In genomic region chr1:85112266-85112665, GRCm38 (mm10) we compare ENCODE assay signal across 22 mouse cellular contexts. TPM values are rescaled to one million over a fixed set of nuclear protein-coding genes. Genes with fewer than 3 reads are reported as not detected.
DNase-seq lines count a peak whose midpoint lies in the region; ATAC-seq and TF ChIP-seq lines count a peak whose summit lies in the region.
"Not testable (repeated sequence)": the region's sequence is repeated elsewhere in the genome, so short reads cannot be mapped to it uniquely, and the experiment has no call there.
"Had no signal": no experiment of that assay in that cellular context is flagged by ENCODE, and none has a peak within 500 bp of the region (broad histone marks: within the 10 kb centered on the region; RNA-seq: fewer than 3 reads in every experiment).

No protein-coding gene starts in this region.

- H3K9ac ChIP-seq in CH12.LX (ENCODE audit: insufficient read depth, low read depth): peak overlapping the region; percentile 78
- not testable (repeated sequence) for H3K9ac ChIP-seq in heart, embryonic 11.5 days (ENCODE audit: low read depth, low read length); hindbrain, embryonic 12.5 days; lung, postnatal 0 days (replicated peaks; ENCODE audit: low read depth); midbrain, postnatal 0 days (replicated peaks; ENCODE audit: low read length, poor library complexity, severe bottlenecking)

- not testable (repeated sequence) for H3K36me3 ChIP-seq in CH12.LX (replicated peaks in 1 of 2; ENCODE audit: control insufficient read depth in 1 of 2, insufficient read depth in 1 of 2, low read length in 1 of 2); heart, embryonic 11.5 days (ENCODE audit: control insufficient read depth, insufficient read depth, low read length); hindbrain, embryonic 12.5 days; lung, postnatal 0 days (ENCODE audit: insufficient read depth, low read length); midbrain, postnatal 0 days (ENCODE audit: insufficient read depth, low read length)

- H3K4me2 ChIP-seq in CH12.LX (ENCODE audit: insufficient read depth, low read depth, poor library complexity, severe bottlenecking): peak overlapping the region; percentile 98
- H3K4me2 ChIP-seq in heart, embryonic 11.5 days; hindbrain, embryonic 12.5 days (replicated peaks); lung, postnatal 0 days (replicated peaks; ENCODE audit: low read depth, low read length); midbrain, postnatal 0 days (ENCODE audit: low read depth, low read length, poor library complexity, severe bottlenecking): not testable (repeated sequence)

- H3K4me1 ChIP-seq in CH12.LX (ENCODE audit: control insufficient read depth in 1 of 2, insufficient read depth in 2 of 2); heart, embryonic 11.5 days (ENCODE audit: control insufficient read depth, insufficient read depth, low read length); hindbrain, embryonic 12.5 days; lung, postnatal 0 days (ENCODE audit: insufficient read depth, low read depth, low read length); midbrain, postnatal 0 days (ENCODE audit: insufficient read depth, low read length): not testable (repeated sequence)

- not testable (repeated sequence) for TF ChIP-seq CTCF in CH12.LX (conservative IDR thresholded peaks at IDR 0.05 in 1 of 2, IDR thresholded peaks at IDR 0.05 in 1 of 2; ENCODE audit: low read depth in 2 of 2, low read length in 2 of 2); lung, postnatal 0 days (IDR thresholded peaks at IDR 0.05); midbrain, postnatal 0 days (IDR thresholded peaks at IDR 0.05)

- TF ChIP-seq RAD21 in CH12.LX (IDR thresholded peaks at IDR 0.05; ENCODE audit: low read depth, low read length): not testable (repeated sequence)

- H3K9me3 ChIP-seq in CH12.LX (replicated peaks; ENCODE audit: low read length); heart, embryonic 11.5 days (replicated peaks; ENCODE audit: control insufficient read depth, low read length); hindbrain, embryonic 12.5 days (replicated peaks); lung, postnatal 0 days (ENCODE audit: low read length); midbrain, postnatal 0 days (ENCODE audit: low read length): not testable (repeated sequence)

- TF ChIP-seq POLR2A in CH12.LX (IDR thresholded peaks at IDR 0.05; ENCODE audit: low read depth, low read length): not testable (repeated sequence)

- WGBS in heart, embryonic 11.5 days (ENCODE audit: insufficient replicate concordance): 83% methylated on average over 7 of the region's 7 CpGs
- 88% methylated on average over 7 of the region's 7 CpGs for WGBS in hindbrain, embryonic 12.5 days
- 84% methylated on average over 7 of the region's 7 CpGs for WGBS in lung, postnatal 0 days
- WGBS in midbrain, postnatal 0 days: 88% methylated on average over 7 of the region's 7 CpGs

- not testable (repeated sequence) for H3K27ac ChIP-seq in CH12.LX (ENCODE audit: insufficient read depth, low read depth); heart, embryonic 11.5 days (ENCODE audit: low read depth, low read length); hindbrain, embryonic 12.5 days; lung, postnatal 0 days (ENCODE audit: low read length); midbrain, postnatal 0 days (ENCODE audit: low read depth, low read length)

- TF ChIP-seq EP300 in CH12.LX (IDR thresholded peaks at IDR 0.05; ENCODE audit: low read length); lung, postnatal 0 days (IDR thresholded peaks at IDR 0.05): not testable (repeated sequence)

- DNase-seq in CH12.LX (ENCODE audit: extremely low read depth): not testable (repeated sequence)
- peak; percentile 2 for DNase-seq in NIH3T3 (ENCODE audit: low read depth)
- DNase-seq in heart, adult 11 months: peak; percentile 83
- DNase-seq in lung, postnatal 0 days (ENCODE audit: low spot score): peak; percentile 2
- peak; percentile 0 for DNase-seq in midbrain, postnatal 0 days (ENCODE audit: low spot score)

- H3K4me3 ChIP-seq in CH12.LX (replicated peaks in 1 of 3; ENCODE audit: low read depth in 2 of 3, low read length in 2 of 3, poor library complexity in 1 of 3): peak overlapping the region; percentile 25 to 49 (median 31)
- H3K4me3 ChIP-seq in heart, embryonic 11.5 days (ENCODE audit: low read depth, low read length); hindbrain, embryonic 12.5 days; lung, postnatal 0 days (ENCODE audit: low read depth, low read length); midbrain, postnatal 0 days (ENCODE audit: low read depth, low read length): not testable (repeated sequence)

- not testable (repeated sequence) for H3K79me2 ChIP-seq in CH12.LX (replicated peaks; ENCODE audit: control insufficient read depth, extremely low read depth, insufficient read depth, poor library complexity, severe bottlenecking)

- in situ Hi-C loops in CH12.LX (cut with MboI; ENCODE audit: low pct_ligation_motif_present, low pct_unique_long_range_greater_than_20kb, low sequenced_read_pairs): not testable (repeated sequence)

- not testable (repeated sequence) for H3K27me3 ChIP-seq in CH12.LX (replicated peaks); heart, embryonic 11.5 days (ENCODE audit: control insufficient read depth, insufficient read depth, low read length); hindbrain, embryonic 12.5 days; lung, postnatal 0 days (replicated peaks; ENCODE audit: insufficient read depth, low read length); midbrain, postnatal 0 days (ENCODE audit: insufficient read depth, low read length)

- dilution Hi-C loops in CH12.LX (cut with MboI; ENCODE audit: extremely low pct_ligation_motif_present, extremely low pct_unique_long_range_greater_than_20kb, low sequenced_read_pairs): not testable (repeated sequence)

- ATAC-seq in heart, embryonic 11.5 days (replicated peaks; ENCODE audit: insufficient number of reproducible peaks, low FRiP score, low TSS enrichment): peak; percentile 46; the same call in 1 of the 2 replicates
- peak; percentile 46; the same call in 1 of the 2 replicates for ATAC-seq in hindbrain, embryonic 12.5 days (ENCODE audit: low FRiP score)
- not testable (repeated sequence) for ATAC-seq in lung, postnatal 0 days
- ATAC-seq in midbrain, postnatal 0 days (ENCODE audit: low FRiP score): peak; percentile 49

TF ChIP-seq in CH12.LX, 34 proteins besides CTCF, POLR2A, EP300 and RAD21:
- 0 out of 2 replicates have a peak, but pooled peaks have one; percentile 10 for TF ChIP-seq MAFK (IDR thresholded peaks at IDR 0.05; ENCODE audit: insufficient replicate concordance, low read length)
- 0 out of 2 replicates have a peak, but pooled peaks have one; percentile 32 for TF ChIP-seq ELF1 (IDR thresholded peaks at IDR 0.05; ENCODE audit: low read depth, low read length)

RNA-seq across cellular contexts. Expression of gene A530032D15Rik, which starts 2.6 kb away (rescaled TPM):
- total RNA-seq in CH12.LX (2012; rRNA removed) (58.6 and 74.4 TPM in 2 replicates), CH12.LX (2014; rRNA removed) (97.2 and 114 TPM in 2 replicates)
- polyA plus RNA-seq in CH12.LX (2012; ENCODE audit: insufficient read length, low read depth): 105 TPM in 2 replicates
- polyA plus RNA-seq in heart, embryonic 11.5 days (2014; fragmentation: Nextera tagmentation; extraction: Ambion mirVana): not detected in 2 replicates
- polyA plus RNA-seq in hindbrain, embryonic 12.5 days (2016; fragmentation: Nextera tagmentation; extraction: Ambion mirVana): not detected in 2 replicates
- 0.11 and 0.20 TPM in 2 replicates for polyA plus RNA-seq in lung, postnatal 0 days (2015; fragmentation: Nextera tagmentation; extraction: Ambion mirVana)
- not detected in 2 replicates for total RNA-seq in midbrain, postnatal 0 days (2014; rRNA removed)
- not detected in 2 replicates for polyA plus RNA-seq in midbrain, postnatal 0 days (2015; fragmentation: Nextera tagmentation; extraction: Ambion mirVana)
- total RNA-seq: adrenal gland, postnatal 25 days; forebrain, postnatal 0 days; MEL had no signal
- polyA plus RNA-seq: adrenal gland, adult 2 months; brain, embryonic 14.5 days; embryonic facial prominence, embryonic 11.5 days; embryonic facial prominence, embryonic 13.5 days; forebrain, embryonic 11.5 days; forebrain, embryonic 13.5 days; forebrain, embryonic 15.5 days; forebrain, postnatal 0 days had no signal

RNA-seq across cellular contexts. Expression of gene Gm10553, which starts 12.3 kb away (rescaled TPM):
- total RNA-seq in CH12.LX (2012; rRNA removed) (1.2 TPM in 1 of 2 replicates, not detected in the other), CH12.LX (2014; rRNA removed) (not detected in 2 replicates)
- polyA plus RNA-seq in CH12.LX (2012; ENCODE audit: insufficient read length, low read depth): not detected in 2 replicates
- polyA plus RNA-seq in heart, embryonic 11.5 days (2014; fragmentation: Nextera tagmentation; extraction: Ambion mirVana): not detected in 2 replicates
- polyA plus RNA-seq in hindbrain, embryonic 12.5 days (2016; fragmentation: Nextera tagmentation; extraction: Ambion mirVana): not detected in 2 replicates
- not detected in 2 replicates for polyA plus RNA-seq in lung, postnatal 0 days (2015; fragmentation: Nextera tagmentation; extraction: Ambion mirVana)
- total RNA-seq in midbrain, postnatal 0 days (2014; rRNA removed): not detected in 2 replicates
- polyA plus RNA-seq in midbrain, postnatal 0 days (2015; fragmentation: Nextera tagmentation; extraction: Ambion mirVana): not detected in 2 replicates
- total RNA-seq: adrenal gland, adult 2 months; adrenal gland, postnatal 10 days; adrenal gland, postnatal 25 days; adrenal gland, postnatal 4 days; common myeloid progenitor, adult 5-6 weeks; ES-E14; forebrain, postnatal 0 days; MEL had no signal
- polyA plus RNA-seq: adrenal gland, adult 2 months; brain, embryonic 14.5 days; CD4-positive, CD25-positive, alpha-beta regulatory T cell, adult 4 months; embryonic facial prominence, embryonic 11.5 days; embryonic facial prominence, embryonic 13.5 days; forebrain, embryonic 11.5 days; forebrain, embryonic 13.5 days; forebrain, embryonic 15.5 days; forebrain, postnatal 0 days had no signal

Comparison
In these comparisons a context has a peak if more than half of its experiments do, and no peak if none do; other contexts are left out.
1. RNA of gene A530032D15Rik, which starts 2.6 kb away (polyA plus RNA-seq): 105 TPM in CH12.LX; 0.11 to 0.20 TPM in lung, postnatal 0 days, not detected in heart, embryonic 11.5 days, not detected in hindbrain, embryonic 12.5 days and not detected in midbrain, postnatal 0 days; every median in the first group is over 10 times any median in the second.